Mouse (Mus musculus): ENCODE results near the gene Gstp3.
A peak's percentile ranks its signal among the peaks of the same experiment; 100 is the strongest.

Gstp3 gene

GRCm38 (mm10) chr19:4079594-4079993 is 20.2 kb upstream of the Gstp3 start:
- TF ChIP-seq GATA4 (IDR thresholded peaks at IDR 0.05; ENCODE audit: insufficient replicate concordance, low read length), result no peak

- TF ChIP-seq GATA4 (IDR thresholded peaks at IDR 0.05; ENCODE audit: insufficient replicate concordance, low read length), result no peak
Observed at GRCm38 (mm10) chr19:4075531-4075930, 16.2 kb upstream of the Gstp3 start.

GRCm38 (mm10) chr19:4072706-4073424 is 13.5 kb upstream of the Gstp3 start:
- TF ChIP-seq GATA4 (IDR thresholded peaks at IDR 0.05; ENCODE audit: insufficient replicate concordance, low read length), result no peak

- TF ChIP-seq GATA4 (IDR thresholded peaks at IDR 0.05; ENCODE audit: insufficient replicate concordance, low read length), result no peak
Observed at GRCm38 (mm10) chr19:4071406-4071805, 12.0 kb upstream of the Gstp3 start.

- TF ChIP-seq GATA4 (IDR thresholded peaks at IDR 0.05; ENCODE audit: insufficient replicate concordance, low read length), result no peak
Observed at GRCm38 (mm10) chr19:4070756-4071155, 11.4 kb upstream of the Gstp3 start.

GRCm38 (mm10) chr19:4070311-4070710 is 10.9 kb upstream of the Gstp3 start:
- TF ChIP-seq GATA4 (IDR thresholded peaks at IDR 0.05; ENCODE audit: insufficient replicate concordance, low read length), result no peak

GRCm38 (mm10) chr19:4068717-4069410 is 9.5 kb upstream of the Gstp3 start:
- no peak for TF ChIP-seq GATA4 (IDR thresholded peaks at IDR 0.05; ENCODE audit: insufficient replicate concordance, low read length)

GRCm38 (mm10) chr19:4066877-4067276 is 7.5 kb upstream of the Gstp3 start:
- TF ChIP-seq GATA4 (IDR thresholded peaks at IDR 0.05; ENCODE audit: insufficient replicate concordance, low read length), result no peak

- TF ChIP-seq GATA4 (IDR thresholded peaks at IDR 0.05; ENCODE audit: insufficient replicate concordance, low read length), result no peak
Observed at GRCm38 (mm10) chr19:4066280-4066679, 6.9 kb upstream of the Gstp3 start.

- TF ChIP-seq GATA4 (IDR thresholded peaks at IDR 0.05; ENCODE audit: insufficient replicate concordance, low read length), result peak; percentile 59; the same call in 1 of the 2 replicates
Observed at GRCm38 (mm10) chr19:4060899-4061465, 1.6 kb upstream of the Gstp3 start.

- no peak for TF ChIP-seq GATA4 (IDR thresholded peaks at IDR 0.05; ENCODE audit: insufficient replicate concordance, low read length)
Observed at GRCm38 (mm10) chr19:4058581-4058980, 788 bp downstream of the Gstp3 start.

- no peak for TF ChIP-seq GATA4 (IDR thresholded peaks at IDR 0.05; ENCODE audit: insufficient replicate concordance, low read length)
Observed at GRCm38 (mm10) chr19:4057962-4058361, 1.4 kb downstream of the Gstp3 start.

GRCm38 (mm10) chr19:4057389-4057788 is 2.0 kb downstream of the Gstp3 start:
- TF ChIP-seq GATA4 (IDR thresholded peaks at IDR 0.05; ENCODE audit: insufficient replicate concordance, low read length), result no peak

GRCm38 (mm10) chr19:4056727-4057126 is 2.6 kb downstream of the Gstp3 start:
- TF ChIP-seq GATA4 (IDR thresholded peaks at IDR 0.05; ENCODE audit: insufficient replicate concordance, low read length), result no peak

- TF ChIP-seq GATA4 (IDR thresholded peaks at IDR 0.05; ENCODE audit: insufficient replicate concordance, low read length), result no peak
Observed at GRCm38 (mm10) chr19:4055947-4056693, 3.2 kb downstream of the Gstp3 start.

Data from liver, adult (tissue).